Mouse (Mus musculus) testis, postnatal 10 days (tissue): ENCODE results near the gene Lce3a.

ENCODE experiments used
- DNase-seq: peaks from one replicate; pipeline ENCODE4 v3.0.0; 2021; ENCODE audit warnings: low spot score

The Lce3a gene

GRCm38 (mm10) chr3:92926130-92926529 is at the start of gene Lce3a:
Lce3a (minus strand) TSS chr3:92926230.
- DNase-seq, result no peak

GRCm38 (mm10) chr3:92966761-92967160 is 40.7 kb upstream of the Lce3a start, which contains the start of gene Lce3e:
Lce3e (plus strand) TSS chr3:92967061.
- no peak for DNase-seq

GRCm38 (mm10) chr3:92957090-92957489 is 31.1 kb upstream of the Lce3a start, which contains the start of gene Lce3d:
Lce3d (plus strand) TSS chr3:92957390.
- DNase-seq, result no peak

- DNase-seq, result no peak
Measured at GRCm38 (mm10) chr3:92944186-92944585, 18.2 kb upstream of the Lce3a start, which contains the start of gene Lce3c. Lce3c (plus strand) TSS chr3:92944486.

GRCm38 (mm10) chr3:92932679-92933078 is 6.6 kb upstream of the Lce3a start, which contains the start of gene Lce3b:
Lce3b (plus strand) TSS chr3:92932979.
- DNase-seq, result no peak

GRCm38 (mm10) chr3:92920364-92920763 is 5.7 kb downstream of the Lce3a start:
- DNase-seq, result peak; percentile 46

GRCm38 (mm10) chr3:92907571-92907970 is 18.5 kb downstream of the Lce3a start:
- no peak for DNase-seq

GRCm38 (mm10) chr3:92905182-92905581 is 20.8 kb downstream of the Lce3a start:
- no peak for DNase-seq

- DNase-seq, result no peak
Measured at GRCm38 (mm10) chr3:92903640-92904039, 22.4 kb downstream of the Lce3a start.

- DNase-seq, result peak; percentile 64
Measured at GRCm38 (mm10) chr3:92902992-92903391, 23.0 kb downstream of the Lce3a start.

- no peak for DNase-seq
Measured at GRCm38 (mm10) chr3:92894489-92894888, 31.5 kb downstream of the Lce3a start.

- DNase-seq, result no peak
Measured at GRCm38 (mm10) chr3:92894063-92894462, 32.0 kb downstream of the Lce3a start.
